24 mouse cellular contexts compared by ENCODE assay signal in the genomic region with DNA sequence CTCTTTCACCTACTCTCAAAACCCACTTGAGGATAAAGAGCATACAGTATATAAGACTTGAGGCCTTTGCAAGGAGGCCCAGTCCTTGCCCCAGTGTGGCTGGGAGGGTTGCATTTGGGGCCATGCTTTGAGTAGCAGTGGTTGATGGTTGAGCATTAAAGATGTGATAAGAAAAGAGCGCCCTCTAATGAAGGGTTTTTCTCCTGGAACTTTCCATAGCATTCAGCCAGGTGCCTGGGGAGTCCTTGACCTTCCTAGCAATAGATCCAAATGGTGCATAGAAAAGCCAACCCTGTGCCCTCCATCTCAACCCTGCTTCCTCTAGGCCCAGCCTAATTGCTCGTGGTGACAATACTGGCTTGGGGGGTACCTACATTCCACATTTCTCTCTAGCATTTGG.
DNase-seq lines count a peak whose midpoint lies in the region; ATAC-seq and TF ChIP-seq lines count a peak whose summit lies in the region.
"Had no signal": no experiment of that assay in that cellular context is flagged by ENCODE, and none has a peak within 500 bp of the region (broad histone marks: within the 10 kb centered on the region; RNA-seq: fewer than 3 reads in every experiment).

No protein-coding gene starts in this region.

- H3K9me3 ChIP-seq in midbrain, postnatal 0 days (ENCODE audit: low read length): no peaks in the 10 kb centered on the region
- no peaks in the 10 kb centered on the region for H3K9me3 ChIP-seq in midbrain, embryonic 13.5 days
- H3K9me3 ChIP-seq in intestine, embryonic 15.5 days: no peaks in the 10 kb centered on the region
- H3K9me3 ChIP-seq: embryonic facial prominence, embryonic 15.5 days; hindbrain, embryonic 10.5 days; limb, embryonic 13.5 days; liver, embryonic 12.5 days; midbrain, embryonic 12.5 days; neural tube, embryonic 13.5 days; stomach, embryonic 15.5 days had no signal

- WGBS in midbrain, postnatal 0 days: 67% methylated on average over 2 of the region's 2 CpGs
- 57% methylated on average over 2 of the region's 2 CpGs for WGBS in midbrain, embryonic 13.5 days
- WGBS in intestine, embryonic 15.5 days: 57% methylated on average over 2 of the region's 2 CpGs

- H3K9ac ChIP-seq in midbrain, postnatal 0 days (replicated peaks; ENCODE audit: low read length, poor library complexity, severe bottlenecking): no peak overlapping the region
- H3K9ac ChIP-seq in midbrain, embryonic 13.5 days (replicated peaks): no peak overlapping the region
- no peak overlapping the region for H3K9ac ChIP-seq in intestine, embryonic 15.5 days
- H3K9ac ChIP-seq: embryonic facial prominence, embryonic 15.5 days; limb, embryonic 13.5 days; liver, embryonic 12.5 days; midbrain, embryonic 12.5 days; neural tube, embryonic 13.5 days; stomach, embryonic 15.5 days had no signal

- intact Hi-C loops in left cerebral cortex, adult 2 months (cut with DNase I): no loop called here

- H3K36me3 ChIP-seq in midbrain, postnatal 0 days (ENCODE audit: insufficient read depth, low read length): no peaks in the 10 kb centered on the region
- no peaks in the 10 kb centered on the region for H3K36me3 ChIP-seq in midbrain, embryonic 13.5 days
- no peaks in the 10 kb centered on the region for H3K36me3 ChIP-seq in intestine, embryonic 15.5 days
- H3K36me3 ChIP-seq: embryonic facial prominence, embryonic 15.5 days; G1E; hindbrain, embryonic 10.5 days; limb, embryonic 13.5 days; liver, embryonic 12.5 days; midbrain, embryonic 12.5 days; neural tube, embryonic 13.5 days; stomach, embryonic 15.5 days had no signal

- no peaks in the 10 kb centered on the region for H3K27me3 ChIP-seq in midbrain, postnatal 0 days (ENCODE audit: insufficient read depth, low read length)
- no peaks in the 10 kb centered on the region for H3K27me3 ChIP-seq in midbrain, embryonic 13.5 days
- H3K27me3 ChIP-seq in intestine, embryonic 15.5 days (replicated peaks): 0 out of 2 replicates have a peak, but pooled peaks cover 3% of the 10 kb centered on the region
- H3K27me3 ChIP-seq: embryonic facial prominence, embryonic 15.5 days; limb, embryonic 13.5 days; liver, embryonic 12.5 days; neural tube, embryonic 13.5 days; stomach, embryonic 15.5 days had no signal

- H3K4me1 ChIP-seq in midbrain, postnatal 0 days (ENCODE audit: insufficient read depth, low read length): no peaks in the 10 kb centered on the region
- peaks cover 17% of the 10 kb centered on the region for H3K4me1 ChIP-seq in midbrain, embryonic 13.5 days (replicated peaks)
- H3K4me1 ChIP-seq in intestine, embryonic 15.5 days (replicated peaks): no peaks in the 10 kb centered on the region; the same call in 1 of the 2 replicates
- H3K4me1 ChIP-seq: embryonic facial prominence, embryonic 15.5 days; limb, embryonic 13.5 days; liver, embryonic 12.5 days; stomach, embryonic 15.5 days had no signal

- peak overlapping the region; percentile 76 for H3K27ac ChIP-seq in left cerebral cortex, adult 2 months
- no peak overlapping the region for H3K27ac ChIP-seq in midbrain, postnatal 0 days (ENCODE audit: low read depth, low read length)
- no peak overlapping the region for H3K27ac ChIP-seq in midbrain, embryonic 13.5 days
- no peak overlapping the region for H3K27ac ChIP-seq in intestine, embryonic 15.5 days
- H3K27ac ChIP-seq: embryonic facial prominence, embryonic 15.5 days; hindbrain, embryonic 10.5 days; kidney, postnatal 0 days; limb, embryonic 13.5 days; liver, embryonic 12.5 days; midbrain, embryonic 12.5 days; neural tube, embryonic 13.5 days; stomach, embryonic 15.5 days had no signal

- peak; percentile 58 to 70 for DNase-seq in cerebellum, postnatal 10 days
- DNase-seq in cerebellum, postnatal 4 days (ENCODE audit: low spot score in 2 of 2): no peak
- DNase-seq in left cerebral cortex, adult 2 months (ENCODE audit: extremely low spot score in 1 of 2, low spot score in 2 of 2): no peak
- no peak for DNase-seq in left cerebral cortex, adult 18-20 months (ENCODE audit: low spot score in 2 of 2)
- no peak for DNase-seq in midbrain, postnatal 0 days (ENCODE audit: low spot score)
- DNase-seq: adrenal gland, postnatal 36 days; kidney, adult 2 months; lung, adult 18-20 months; thymus, postnatal 25 days had no signal

- peak; percentile 24 for TF ChIP-seq CTCF in left cerebral cortex, adult 2 months (IDR thresholded peaks at IDR 0.05)
- peak; percentile 19; the same call in 1 of the 2 replicates for TF ChIP-seq CTCF in midbrain, postnatal 0 days (IDR thresholded peaks at IDR 0.05)

- no peak overlapping the region for H3K4me3 ChIP-seq in left cerebral cortex, adult 2 months
- H3K4me3 ChIP-seq in midbrain, postnatal 0 days (ENCODE audit: low read depth, low read length): no peak overlapping the region
- H3K4me3 ChIP-seq in midbrain, embryonic 13.5 days (replicated peaks): no peak overlapping the region
- no peak overlapping the region for H3K4me3 ChIP-seq in intestine, embryonic 15.5 days (replicated peaks)
- H3K4me3 ChIP-seq: embryonic facial prominence, embryonic 15.5 days; hindbrain, embryonic 10.5 days; limb, embryonic 13.5 days; liver, embryonic 12.5 days; midbrain, embryonic 12.5 days; myocyte; neural tube, embryonic 13.5 days; stomach, embryonic 15.5 days had no signal

- no peak overlapping the region for H3K4me2 ChIP-seq in midbrain, postnatal 0 days (ENCODE audit: low read depth, low read length, poor library complexity, severe bottlenecking)
- H3K4me2 ChIP-seq in midbrain, embryonic 13.5 days (replicated peaks): no peak overlapping the region
- no peak overlapping the region for H3K4me2 ChIP-seq in intestine, embryonic 15.5 days (replicated peaks)
- H3K4me2 ChIP-seq: embryonic facial prominence, embryonic 15.5 days; heart, embryonic 11.5 days; limb, embryonic 13.5 days; liver, embryonic 12.5 days; midbrain, embryonic 12.5 days; neural tube, embryonic 13.5 days; stomach, embryonic 15.5 days had no signal

- ATAC-seq in midbrain, postnatal 0 days (ENCODE audit: low FRiP score): no peak
- ATAC-seq in midbrain, embryonic 13.5 days: no peak
- no peak for ATAC-seq in intestine, embryonic 15.5 days
- ATAC-seq: forebrain, embryonic 14.5 days; liver, embryonic 12.5 days; Patski had no signal

Comparison
In these comparisons a context has a peak if more than half of its experiments do, and no peak if none do; other contexts are left out.
1. DNase-seq: peak in cerebellum, postnatal 10 days (2 of 2); none in cerebellum, postnatal 4 days (0 of 2), left cerebral cortex, adult 2 months (0 of 2), left cerebral cortex, adult 18-20 months (0 of 2) and midbrain, postnatal 0 days (single experiment).